16 mouse cellular contexts compared by ENCODE assay signal in the genomic region with DNA sequence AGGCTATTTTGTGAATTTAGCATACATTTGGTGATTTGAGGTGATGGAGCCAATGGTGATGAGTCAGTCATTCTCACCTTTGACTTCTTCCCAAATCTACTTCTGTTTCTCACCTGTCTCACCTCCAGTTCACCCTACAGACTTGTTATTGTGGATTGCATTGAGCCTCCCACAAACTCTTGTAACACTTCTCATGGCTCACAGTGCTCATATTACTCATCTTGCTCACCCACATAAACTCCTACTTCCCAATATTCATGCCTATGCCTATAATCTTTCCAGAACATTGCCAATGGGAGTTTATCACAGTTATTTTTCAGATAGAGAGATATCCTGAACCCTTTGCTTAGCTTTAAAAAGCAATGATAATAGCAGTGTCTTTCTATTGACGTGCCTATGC. TPM values are rescaled to one million over a fixed set of nuclear protein-coding genes. Genes with fewer than 3 reads are reported as not detected.
"Had no signal": no experiment of that assay in that cellular context is flagged by ENCODE, and none has a peak within 500 bp of the region (broad histone marks: within the 10 kb centered on the region; RNA-seq: fewer than 3 reads in every experiment).

No protein-coding gene starts in this region.

- DNase-seq: kidney, adult 11 months; kidney, adult 8-10 months; kidney, postnatal 10 days; kidney, postnatal 4 days; liver; lung, adult 18-20 months; lung, postnatal 10 days; lung, postnatal 36 days; right cerebral cortex, postnatal 4 days; thymus, postnatal 25 days had no signal

- ATAC-seq: intestine, embryonic 15.5 days; liver, embryonic 12.5 days; midbrain, embryonic 13.5 days; midbrain, embryonic 16.5 days had no signal

RNA-seq across cellular contexts. Expression of gene Pappa, which starts 37.1 kb away (rescaled TPM):
- total RNA-seq: monocyte, adult 5-6 weeks; neutrophil, adult 5-6 weeks had no signal
